Mouse (Mus musculus): Measurements from ENCODE around the gene Hist1h2bc. TPM values are rescaled to one million over a fixed set of nuclear protein-coding genes. Genes with fewer than 3 reads are reported as not detected.

Gene Hist1h2bc
- polyA plus RNA-seq (2021; fragmentation: Nextera tagmentation): 101 and 115 TPM in 2 replicates
- long read RNA-seq, experiment 1, transcript Hist1h2bc-201 (2 exons, 1,156 nt): major isoform, 45 of 46 reads
- long read RNA-seq, experiment 1, partial matches to known transcripts: 0 of 46 reads
- long read RNA-seq, experiment 1, other reads (novel, unspliced or antisense): 1 of 46 reads
- long read RNA-seq, experiment 2, transcript Hist1h2bc-201 (2 exons, 1,156 nt): major isoform, 126 of 127 reads
- long read RNA-seq, experiment 2, partial matches to known transcripts: 0 of 127 reads
- long read RNA-seq, experiment 2, other reads (novel, unspliced or antisense): 1 of 127 reads

GRCm38 (mm10) chr13:23683755-23684281 lies at the start of gene Hist1h2bc, which contains the start of gene Hist1h2ac:
Gene Hist1h2bc (plus strand): TSS chr13:23684199.
Gene Hist1h2ac (minus strand): TSS chr13:23683948.

GRCm38 (mm10) chr13:23695514-23695913 lies 11.5 kb downstream of the Hist1h2bc start, which contains the start of gene Hist1h1t:
Gene Hist1h1t (plus strand): TSS chr13:23695814.

GRCm38 (mm10) chr13:23698300-23698693 lies 14.3 kb downstream of the Hist1h2bc start, which contains the start of gene Hist1h4c:
Gene Hist1h4c (minus strand): TSS chr13:23698454.

GRCm38 (mm10) chr13:23710374-23711089 lies 26.5 kb downstream of the Hist1h2bc start, which contains the start of gene Hfe:
Gene Hfe (minus strand): TSS chr13:23710854.

GRCm38 (mm10) chr13:23738677-23739068 lies 54.7 kb downstream of the Hist1h2bc start, which contains the start of gene Hist1h1c:
Gene Hist1h1c (plus strand): TSS chr13:23738808.

Other genes with a start within 250 kb of the Hist1h2bc start
- gene Btn1a1, start 218.3 kb upstream of the Hist1h2bc start, polyA plus RNA-seq (2021; fragmentation: Nextera tagmentation): 0.03 TPM in 1 of 2 replicates, not detected in the other
- gene Btn2a2, start 195.3 kb upstream of the Hist1h2bc start, polyA plus RNA-seq (2021; fragmentation: Nextera tagmentation): 0.49 and 0.70 TPM in 2 replicates
- 37.4 and 58.8 TPM in 2 replicates for gene Hist1h4h, start 153.1 kb upstream of the Hist1h2bc start, polyA plus RNA-seq (2021; fragmentation: Nextera tagmentation)
- 0.54 TPM in 1 of 2 replicates, not detected in the other for gene Hist1h2af, start 150.3 kb upstream of the Hist1h2bc start, polyA plus RNA-seq (2021; fragmentation: Nextera tagmentation)
- not detected in 2 replicates for gene Hist1h3g, start 148.8 kb upstream of the Hist1h2bc start, polyA plus RNA-seq (2021; fragmentation: Nextera tagmentation)
- 0.20 and 0.25 TPM in 2 replicates for gene Hist1h2bh, start 140.8 kb upstream of the Hist1h2bc start, polyA plus RNA-seq (2021; fragmentation: Nextera tagmentation)
- gene Hist1h3f, start 140.1 kb upstream of the Hist1h2bc start, polyA plus RNA-seq (2021; fragmentation: Nextera tagmentation): 0.13 and 0.29 TPM in 2 replicates
- not detected in 2 replicates for gene Hist1h4f, start 132.6 kb upstream of the Hist1h2bc start, polyA plus RNA-seq (2021; fragmentation: Nextera tagmentation)
- gene Hist1h1d, start 130.9 kb upstream of the Hist1h2bc start, polyA plus RNA-seq (2021; fragmentation: Nextera tagmentation): 0.02 and 0.05 TPM in 2 replicates
- 0.88 and 1.3 TPM in 2 replicates for gene Hist1h3e, start 121.8 kb upstream of the Hist1h2bc start, polyA plus RNA-seq (2021; fragmentation: Nextera tagmentation)
- gene Hist1h2ae, start 113.0 kb upstream of the Hist1h2bc start, polyA plus RNA-seq (2021; fragmentation: Nextera tagmentation): 4.0 and 7.7 TPM in 2 replicates
- 1.3 and 2.6 TPM in 2 replicates for gene Hist1h2bg, start 112.8 kb upstream of the Hist1h2bc start, polyA plus RNA-seq (2021; fragmentation: Nextera tagmentation)
- 0.73 TPM in 1 of 2 replicates, not detected in the other for gene Hist1h2bf, start 110.0 kb upstream of the Hist1h2bc start, polyA plus RNA-seq (2021; fragmentation: Nextera tagmentation)
- 0.59 TPM in 1 of 2 replicates, not detected in the other for gene Hist1h2ad, start 109.8 kb upstream of the Hist1h2bc start, polyA plus RNA-seq (2021; fragmentation: Nextera tagmentation)
- gene Hist1h3d, start 108.4 kb upstream of the Hist1h2bc start, polyA plus RNA-seq (2021; fragmentation: Nextera tagmentation): 0.18 and 0.33 TPM in 2 replicates
- gene Hist1h4d, start 102.6 kb upstream of the Hist1h2bc start, polyA plus RNA-seq (2021; fragmentation: Nextera tagmentation): 6.4 and 8.7 TPM in 2 replicates
- gene Hist1h2be, start 63.1 kb upstream of the Hist1h2bc start, polyA plus RNA-seq (2021; fragmentation: Nextera tagmentation): 3.2 TPM in 2 replicates
- gene Hist1h1e, start 61.6 kb upstream of the Hist1h2bc start, polyA plus RNA-seq (2021; fragmentation: Nextera tagmentation): 7.8 and 10.6 TPM in 2 replicates
- gene Hist1h2ac, start 251 bp upstream of the Hist1h2bc start, polyA plus RNA-seq (2021; fragmentation: Nextera tagmentation): 0.88 and 1.6 TPM in 2 replicates
- not detected in 2 replicates for gene Hist1h1t, start 11.6 kb downstream of the Hist1h2bc start, polyA plus RNA-seq (2021; fragmentation: Nextera tagmentation)
- gene Hist1h4c, start 14.3 kb downstream of the Hist1h2bc start, polyA plus RNA-seq (2021; fragmentation: Nextera tagmentation): 2.1 and 4.0 TPM in 2 replicates
- 3.9 and 4.3 TPM in 2 replicates for gene Hfe, start 26.7 kb downstream of the Hist1h2bc start, polyA plus RNA-seq (2021; fragmentation: Nextera tagmentation)
- gene Hist1h1c, start 54.6 kb downstream of the Hist1h2bc start, polyA plus RNA-seq (2021; fragmentation: Nextera tagmentation): 7.4 and 7.6 TPM in 2 replicates
- gene Hist1h3c, start 61.4 kb downstream of the Hist1h2bc start, polyA plus RNA-seq (2021; fragmentation: Nextera tagmentation): 0.53 TPM in 1 of 2 replicates, not detected in the other
- gene Hist1h2bb, start 62.5 kb downstream of the Hist1h2bc start, polyA plus RNA-seq (2021; fragmentation: Nextera tagmentation): 0.45 TPM in 1 of 2 replicates, not detected in the other
- 2.6 and 2.8 TPM in 2 replicates for gene Hist1h2ab, start 66.9 kb downstream of the Hist1h2bc start, polyA plus RNA-seq (2021; fragmentation: Nextera tagmentation)
- 0.40 TPM in 1 of 2 replicates, not detected in the other for gene Hist1h3b, start 68.1 kb downstream of the Hist1h2bc start, polyA plus RNA-seq (2021; fragmentation: Nextera tagmentation)
- gene Hist1h4b, start 72.8 kb downstream of the Hist1h2bc start, polyA plus RNA-seq (2021; fragmentation: Nextera tagmentation): not detected in 2 replicates
- gene Hist1h4a, start 77.0 kb downstream of the Hist1h2bc start, polyA plus RNA-seq (2021; fragmentation: Nextera tagmentation): 0.47 TPM in 1 of 2 replicates, not detected in the other
- gene Hist1h3a, start 78.2 kb downstream of the Hist1h2bc start, polyA plus RNA-seq (2021; fragmentation: Nextera tagmentation): not detected in 2 replicates
- not detected in 2 replicates for gene Hist1h1a, start 79.5 kb downstream of the Hist1h2bc start, polyA plus RNA-seq (2021; fragmentation: Nextera tagmentation)
- not detected in 2 replicates for gene Trim38, start 85.7 kb downstream of the Hist1h2bc start, polyA plus RNA-seq (2021; fragmentation: Nextera tagmentation)
- gene Slc17a2, start 122.8 kb downstream of the Hist1h2bc start, polyA plus RNA-seq (2021; fragmentation: Nextera tagmentation): not detected in 2 replicates
- not detected in 2 replicates for gene Slc17a3, start 155.2 kb downstream of the Hist1h2bc start, polyA plus RNA-seq (2021; fragmentation: Nextera tagmentation)
- gene Slc17a1, start 183.6 kb downstream of the Hist1h2bc start, polyA plus RNA-seq (2021; fragmentation: Nextera tagmentation): not detected in 2 replicates
- not detected in 2 replicates for gene Slc17a4, start 230.8 kb downstream of the Hist1h2bc start, polyA plus RNA-seq (2021; fragmentation: Nextera tagmentation)
- not detected in 2 replicates for gene Hist1h2ba, start 250.0 kb downstream of the Hist1h2bc start, polyA plus RNA-seq (2021; fragmentation: Nextera tagmentation)